Mouse (Mus musculus): ENCODE measurements around the gene Usp48. TPM values are rescaled to one million over a fixed set of nuclear protein-coding genes. Genes with fewer than 3 reads are reported as not detected.

Usp48 gene
- total RNA-seq, 2 experiments from 2014 or later, result 208 to 213 TPM

- peak; percentile 75 for ATAC-seq (replicated peaks; ENCODE audit: low FRiP score, low TSS enrichment, poor library complexity, severe bottlenecking)
These were observed 10.1 kb downstream of the Usp48 start for GRCm38 (mm10) chr4:137603449-137604171.

DNA sequence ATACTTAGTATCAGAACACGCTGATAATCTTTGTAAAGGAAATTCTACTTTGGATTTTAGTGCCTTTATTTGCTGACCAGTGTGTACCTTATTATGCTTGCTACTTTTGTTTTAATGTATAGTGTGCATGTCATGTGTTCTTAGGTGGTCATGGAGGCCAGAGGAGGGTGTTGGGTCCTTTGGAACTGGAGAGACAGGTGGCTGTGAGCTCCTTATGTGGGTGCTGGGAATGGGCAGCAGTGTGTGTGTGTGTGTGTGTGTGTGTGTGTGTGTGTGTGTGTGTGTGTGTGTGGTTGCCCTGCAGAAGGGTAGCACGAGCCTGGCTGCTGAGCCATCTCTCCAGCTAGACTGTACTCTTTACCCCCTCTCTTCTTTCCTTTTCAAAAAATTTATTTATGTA, 13.5 kb downstream of the Usp48 start:
- no peak for ATAC-seq (replicated peaks; ENCODE audit: low FRiP score, low TSS enrichment, poor library complexity, severe bottlenecking)

- ATAC-seq (replicated peaks; ENCODE audit: low FRiP score, low TSS enrichment, poor library complexity, severe bottlenecking), result no peak
These were observed 15.7 kb downstream of the Usp48 start for GRCm38 (mm10) chr4:137609281-137609680.

GRCm38 (mm10) chr4:137609702-137610101, 16.1 kb downstream of the Usp48 start:
- peak; percentile 90 for ATAC-seq (replicated peaks; ENCODE audit: low FRiP score, low TSS enrichment, poor library complexity, severe bottlenecking)

GRCm38 (mm10) chr4:137610256-137610655, 16.7 kb downstream of the Usp48 start:
- ATAC-seq (replicated peaks; ENCODE audit: low FRiP score, low TSS enrichment, poor library complexity, severe bottlenecking), result no peak

DNA sequence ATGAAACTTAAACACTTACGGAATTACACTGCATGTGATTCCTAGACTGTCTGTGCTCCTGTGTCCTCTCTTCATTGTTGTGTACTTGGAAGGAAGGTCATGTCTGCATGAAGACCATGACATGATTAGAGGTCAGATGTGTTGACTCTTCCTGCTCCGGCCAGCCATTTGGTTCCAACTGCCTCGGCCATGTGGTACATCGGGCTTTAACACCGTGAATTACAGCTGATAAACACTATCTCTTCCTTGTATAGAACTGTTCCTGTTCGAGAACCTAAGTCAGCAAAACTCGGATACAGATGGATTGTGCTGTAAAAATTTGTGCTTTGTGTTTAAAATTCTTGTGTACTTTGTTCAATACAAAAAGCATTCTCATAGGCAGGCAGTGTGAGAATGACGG, 29.3 kb downstream of the Usp48 start:
- ATAC-seq (replicated peaks; ENCODE audit: low FRiP score, low TSS enrichment, poor library complexity, severe bottlenecking), result no peak

GRCm38 (mm10) chr4:137627476-137628235, 34.1 kb downstream of the Usp48 start:
- ATAC-seq (replicated peaks; ENCODE audit: low FRiP score, low TSS enrichment, poor library complexity, severe bottlenecking), result no peak

GRCm38 (mm10) chr4:137628400-137628799, 34.8 kb downstream of the Usp48 start:
- no peak for ATAC-seq (replicated peaks; ENCODE audit: low FRiP score, low TSS enrichment, poor library complexity, severe bottlenecking)

- ATAC-seq (replicated peaks; ENCODE audit: low FRiP score, low TSS enrichment, poor library complexity, severe bottlenecking), result no peak
These were observed 35.8 kb downstream of the Usp48 start for GRCm38 (mm10) chr4:137629354-137629753.

- no peak for ATAC-seq (replicated peaks; ENCODE audit: low FRiP score, low TSS enrichment, poor library complexity, severe bottlenecking)
These were observed 36.6 kb downstream of the Usp48 start for GRCm38 (mm10) chr4:137630153-137630552.

GRCm38 (mm10) chr4:137631596-137631995, 38.0 kb downstream of the Usp48 start:
- no peak for ATAC-seq (replicated peaks; ENCODE audit: low FRiP score, low TSS enrichment, poor library complexity, severe bottlenecking)

GRCm38 (mm10) chr4:137633394-137633793, 39.8 kb downstream of the Usp48 start:
- no peak for ATAC-seq (replicated peaks; ENCODE audit: low FRiP score, low TSS enrichment, poor library complexity, severe bottlenecking)

- ATAC-seq (replicated peaks; ENCODE audit: low FRiP score, low TSS enrichment, poor library complexity, severe bottlenecking), result no peak
These were observed 43.0 kb downstream of the Usp48 start for GRCm38 (mm10) chr4:137636597-137636996.

DNA sequence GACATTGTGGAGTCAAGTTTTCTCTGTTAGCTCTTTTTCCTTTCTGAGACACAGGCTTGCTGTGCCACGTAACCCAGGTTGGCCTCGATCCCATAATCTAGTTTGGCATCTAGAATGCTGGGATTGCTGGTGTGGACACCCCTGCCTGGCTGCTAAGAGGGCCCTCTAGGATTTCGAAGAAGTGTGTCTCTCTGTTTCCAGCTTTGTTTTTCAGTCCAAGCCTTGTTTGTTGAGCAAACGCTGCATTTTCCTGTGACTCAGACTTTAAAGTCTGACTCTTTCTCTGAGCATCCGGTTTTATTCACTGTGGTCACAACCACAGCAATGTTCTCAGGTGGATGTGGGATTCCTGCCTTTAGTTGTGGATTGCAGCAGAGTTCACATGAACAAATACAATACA, 48.0 kb downstream of the Usp48 start:
- ATAC-seq (replicated peaks; ENCODE audit: low FRiP score, low TSS enrichment, poor library complexity, severe bottlenecking), result no peak

DNA sequence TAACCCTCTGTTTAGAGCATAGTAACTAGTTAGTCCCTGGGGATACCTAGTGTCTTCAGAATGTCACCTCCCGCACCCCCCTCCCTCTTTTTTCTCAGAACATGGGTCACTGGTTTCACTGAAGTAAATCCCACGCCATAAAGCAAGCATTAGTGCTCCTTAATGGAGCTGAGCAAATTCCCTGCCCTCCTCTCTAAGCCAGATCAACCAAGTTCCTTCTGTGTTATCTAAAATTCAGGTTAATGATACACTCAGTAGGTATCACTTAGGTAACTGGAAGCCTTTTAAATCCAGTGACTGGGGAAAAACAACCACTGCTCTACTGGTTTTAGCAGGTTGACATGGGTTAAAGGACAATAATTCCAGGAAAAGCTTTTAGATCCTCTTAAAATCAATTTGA, 48.5 kb downstream of the Usp48 start:
- ATAC-seq (replicated peaks; ENCODE audit: low FRiP score, low TSS enrichment, poor library complexity, severe bottlenecking), result no peak

DNA sequence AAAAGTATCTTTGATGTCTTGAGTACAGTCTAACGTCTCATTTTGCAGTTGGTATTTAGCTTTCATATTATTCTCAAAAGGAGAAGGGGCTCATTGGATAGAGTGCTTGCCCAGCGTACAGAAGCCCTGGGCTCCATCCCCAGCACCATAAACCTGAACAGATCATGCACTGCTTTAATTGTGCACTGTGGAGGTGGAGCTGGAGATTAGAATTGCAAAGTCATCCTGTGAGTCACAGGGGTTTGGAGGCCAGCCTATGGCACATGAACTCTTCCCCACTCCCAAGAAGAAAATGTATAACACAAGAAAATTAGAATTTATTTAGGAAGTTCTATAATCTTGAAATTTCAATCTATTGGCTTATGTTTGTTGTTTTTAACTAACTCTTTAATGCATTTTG, 49.9 kb downstream of the Usp48 start:
- ATAC-seq (replicated peaks; ENCODE audit: low FRiP score, low TSS enrichment, poor library complexity, severe bottlenecking), result no peak

DNA sequence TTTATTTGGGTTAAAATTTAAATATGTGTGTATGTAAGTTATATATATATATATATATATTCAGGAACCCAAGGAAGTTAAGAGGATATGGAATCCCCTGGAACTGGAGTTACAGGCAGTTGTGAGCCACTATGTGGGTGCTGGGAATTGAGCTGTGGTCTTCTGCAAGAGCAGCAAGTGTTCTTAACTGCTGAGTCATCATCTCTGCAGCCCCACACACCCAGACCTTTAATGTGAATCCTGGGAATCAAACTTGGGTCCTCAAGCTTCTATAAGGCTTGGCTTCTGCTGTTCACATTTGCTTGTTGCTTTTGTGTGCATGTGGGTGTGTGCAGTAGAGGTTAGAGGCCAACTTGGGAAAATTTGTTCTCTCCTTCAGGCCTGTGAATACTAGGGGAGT, 52.7 kb downstream of the Usp48 start:
- no peak for ATAC-seq (replicated peaks; ENCODE audit: low FRiP score, low TSS enrichment, poor library complexity, severe bottlenecking)

- ATAC-seq (replicated peaks; ENCODE audit: low FRiP score, low TSS enrichment, poor library complexity, severe bottlenecking), result no peak
These were observed 54.1 kb downstream of the Usp48 start for GRCm38 (mm10) chr4:137647648-137648047.

DNA sequence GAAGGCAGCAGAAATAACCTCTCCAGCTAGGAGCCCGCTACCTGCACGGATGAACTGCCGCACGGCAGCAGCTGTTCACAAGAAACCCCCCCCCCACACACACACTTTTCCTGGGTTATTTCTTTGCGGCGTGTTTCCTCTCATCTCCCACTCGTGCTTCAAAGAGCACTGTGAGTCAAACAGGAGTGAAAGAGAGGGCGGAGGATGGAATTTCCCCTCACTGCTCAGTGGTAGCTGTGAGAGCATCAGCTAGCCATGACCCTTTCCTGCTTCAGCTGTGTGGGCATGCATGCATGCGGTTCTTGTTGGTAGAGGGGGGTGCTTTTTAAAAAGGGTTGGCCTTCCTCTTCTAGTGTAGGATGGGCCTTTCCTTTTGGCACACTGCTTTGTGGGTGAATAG, 54.7 kb downstream of the Usp48 start:
- no peak for ATAC-seq (replicated peaks; ENCODE audit: low FRiP score, low TSS enrichment, poor library complexity, severe bottlenecking)

DNA sequence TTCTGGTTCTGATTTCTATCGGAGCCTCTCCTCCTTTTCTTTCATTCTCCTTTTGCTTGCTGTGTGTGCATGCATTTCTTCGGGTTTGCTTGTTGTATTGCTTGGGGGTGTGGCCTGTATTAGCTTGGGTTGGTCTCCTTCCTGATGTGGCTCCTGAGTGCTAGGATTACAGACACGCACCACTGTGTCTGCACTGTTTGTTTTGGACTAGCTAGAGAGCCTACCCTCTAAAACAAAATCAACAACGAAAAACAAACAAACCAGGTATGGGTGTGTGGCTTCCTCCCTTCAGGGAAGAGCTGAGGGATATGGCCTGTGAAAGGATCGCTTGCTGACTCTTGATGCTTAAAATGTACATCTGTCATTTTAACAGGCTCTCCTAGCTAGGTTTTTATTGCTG, 57.4 kb downstream of the Usp48 start:
- no peak for ATAC-seq (replicated peaks; ENCODE audit: low FRiP score, low TSS enrichment, poor library complexity, severe bottlenecking)

- ATAC-seq (replicated peaks; ENCODE audit: low FRiP score, low TSS enrichment, poor library complexity, severe bottlenecking), result no peak
These were observed 59.3 kb downstream of the Usp48 start for GRCm38 (mm10) chr4:137652835-137653346.

All from megakaryocyte-erythroid progenitor cell, adult 5-6 weeks (primary cell).